Mouse (Mus musculus) effector memory CD4-positive, alpha-beta T cell, adult 5 months (primary cell): ENCODE results near the gene Gm14409. TPM values are rescaled to one million over a fixed set of nuclear protein-coding genes. Genes with fewer than 3 reads are reported as not detected.

Experiments used
- polyA plus RNA-seq: library from polyadenylated mRNA; unstranded; fragments of 100-300 nt; shearing (Covaris generic); gene quantifications from one replicate; pipeline ENCODE4 v1.2.1, GENCODE M21; 2017

The Gm14409 gene
- polyA plus RNA-seq, result not detected

DNA sequence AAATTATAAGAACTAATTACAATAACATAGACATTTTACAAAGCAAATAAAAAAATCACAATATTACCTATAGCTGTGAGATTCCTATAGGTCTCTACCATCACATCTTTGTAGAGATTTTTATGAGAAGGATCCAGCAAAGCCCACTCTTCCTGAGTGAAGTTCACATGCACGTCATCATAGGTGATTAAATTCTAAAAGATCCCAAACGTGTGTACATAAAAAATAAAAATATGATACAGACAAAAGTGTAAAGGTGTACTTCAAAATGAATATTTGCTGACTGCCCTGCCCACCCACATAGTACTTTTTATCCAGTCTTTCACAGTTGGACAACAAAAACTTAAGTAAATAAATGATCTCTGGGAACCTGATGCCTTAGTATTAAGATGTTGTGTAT is at the start of gene Gm14409:
Gene Gm14409, minus strand, starts transcription at position 101 of the 400 bp plus-strand sequence.

Other genes with a start within 250 kb of the Gm14409 start
- not detected for gene Gm14401, start 192.7 kb downstream of the Gm14409 start, polyA plus RNA-seq
- gene Gm14410, start 60.6 kb downstream of the Gm14409 start, polyA plus RNA-seq, result 4.5 TPM
- not detected for gene Gm14412, start 57.3 kb upstream of the Gm14409 start, polyA plus RNA-seq
- not detected for gene Gm14418, start 131.3 kb upstream of the Gm14409 start, polyA plus RNA-seq
- gene Zfp970, start 197.7 kb upstream of the Gm14409 start, polyA plus RNA-seq, result 4.1 TPM
- gene Gm14403, start 231.2 kb upstream of the Gm14409 start, polyA plus RNA-seq, result not detected